Mouse (Mus musculus): ENCODE data around the gene Colgalt1.

Colgalt1 gene

DNA sequence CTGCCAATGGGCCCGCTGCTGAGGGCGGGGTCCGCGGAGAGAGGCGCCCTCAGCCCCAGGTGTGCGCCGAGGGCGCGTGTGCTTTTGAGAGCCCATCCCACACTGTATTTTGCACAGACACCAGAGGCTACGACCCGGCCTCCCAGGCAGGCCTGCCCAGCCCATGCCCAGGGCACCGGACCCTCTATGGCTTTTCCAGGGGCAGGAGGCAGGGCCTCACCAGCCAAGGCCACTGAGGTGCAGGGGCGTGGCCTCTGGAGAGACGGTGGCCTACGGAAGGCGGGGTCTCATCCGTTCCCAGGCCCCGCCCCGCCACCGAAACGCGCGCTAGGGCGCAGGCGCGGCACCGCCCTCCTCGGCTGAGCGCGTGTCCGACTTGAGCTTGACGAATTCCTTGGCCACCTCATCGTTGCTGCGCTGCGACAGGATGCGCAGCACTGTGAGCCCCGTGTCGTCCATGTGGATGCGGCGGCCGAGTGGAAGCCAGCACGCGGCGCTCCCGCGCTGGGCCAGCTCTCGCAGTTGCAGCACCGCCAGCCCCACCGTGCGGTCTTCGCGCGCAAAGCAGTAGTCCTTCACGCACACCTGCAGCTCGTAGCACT lies 18.4 kb downstream of the Colgalt1 start:
- DNase-seq = peak; percentile 96

DNA sequence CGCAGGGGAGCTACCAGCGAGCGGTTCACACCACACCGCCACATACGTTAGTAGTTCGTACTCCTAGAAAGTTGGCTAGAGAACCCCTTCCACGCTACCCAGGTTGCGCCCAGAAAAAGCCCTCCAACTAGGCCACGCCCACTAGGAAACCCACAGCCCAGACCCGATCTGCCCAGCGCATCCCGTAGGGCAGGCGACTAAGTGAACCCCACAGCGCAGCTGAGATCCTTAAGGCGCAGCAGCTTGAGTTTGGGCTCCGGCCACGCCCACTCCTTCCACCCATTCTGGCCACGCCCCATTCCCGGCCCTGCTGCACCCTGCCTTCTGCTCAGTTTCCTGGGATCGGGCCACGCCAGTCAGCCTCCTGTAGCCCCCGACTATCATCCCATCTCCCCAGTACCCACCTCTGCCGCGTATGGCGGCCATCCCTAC lies 19.0 kb downstream of the Colgalt1 start:
- DNase-seq = peak; percentile 54

DNA sequence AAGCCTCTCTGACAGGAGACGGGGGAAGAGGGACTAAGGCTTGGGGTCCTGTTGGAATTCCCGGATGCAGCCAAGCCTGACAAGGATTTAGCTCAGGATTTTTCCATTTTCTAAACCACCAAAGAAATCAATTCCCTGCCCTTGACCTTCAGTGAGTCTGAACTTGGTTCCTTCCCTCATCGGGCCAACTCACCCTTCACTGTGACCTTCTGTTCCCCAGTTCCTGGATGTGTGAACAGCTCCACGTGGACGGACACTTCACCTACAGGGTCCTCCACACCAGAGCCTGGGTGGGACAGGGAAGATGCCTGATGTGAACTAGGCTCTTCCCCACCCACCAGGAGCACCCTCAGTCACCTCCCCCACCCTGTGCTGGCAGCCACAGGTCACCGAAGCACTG lies 20.0 kb downstream of the Colgalt1 start:
- no peak for DNase-seq

DNA sequence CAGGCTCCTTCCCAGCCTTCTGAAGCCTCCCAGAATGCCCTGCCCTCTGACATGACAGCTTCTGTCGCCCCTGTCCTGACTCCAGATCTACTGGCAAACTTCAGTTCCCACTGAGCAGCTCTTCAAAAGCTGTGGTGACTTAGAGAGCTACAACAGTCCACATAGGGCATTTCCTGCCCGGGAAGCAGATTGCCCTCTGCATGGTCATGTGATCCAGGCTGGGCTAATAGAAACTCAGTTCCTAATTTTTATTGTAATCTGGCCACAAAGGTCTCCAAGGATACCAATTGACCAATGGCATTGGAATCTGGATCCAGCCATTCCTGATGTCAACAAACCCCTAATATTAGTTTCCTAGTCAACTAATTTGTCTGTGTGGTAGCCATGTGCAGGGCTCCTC lies 21.1 kb downstream of the Colgalt1 start:
- no peak for DNase-seq

DNA sequence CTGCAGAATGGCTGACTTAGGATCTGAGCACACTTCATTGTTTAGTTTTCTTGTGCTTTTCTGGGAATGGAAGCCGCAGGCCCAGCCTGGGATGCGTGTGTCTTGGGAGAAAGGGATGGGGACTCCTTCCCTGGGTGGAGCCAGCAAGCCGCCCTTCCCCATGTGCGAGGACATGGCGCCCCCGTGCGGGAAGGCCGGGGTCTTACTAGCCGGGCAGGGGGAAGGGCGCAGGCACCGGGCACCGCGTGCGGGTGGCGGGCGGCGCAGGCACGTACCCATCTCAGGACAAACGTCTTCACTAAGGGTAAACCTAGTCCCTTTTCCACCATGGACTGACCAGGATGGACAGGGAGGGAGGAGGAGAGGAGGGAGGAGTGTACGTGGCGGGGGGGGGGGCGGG lies 22.4 kb downstream of the Colgalt1 start:
- peak; percentile 58 for DNase-seq

DNA sequence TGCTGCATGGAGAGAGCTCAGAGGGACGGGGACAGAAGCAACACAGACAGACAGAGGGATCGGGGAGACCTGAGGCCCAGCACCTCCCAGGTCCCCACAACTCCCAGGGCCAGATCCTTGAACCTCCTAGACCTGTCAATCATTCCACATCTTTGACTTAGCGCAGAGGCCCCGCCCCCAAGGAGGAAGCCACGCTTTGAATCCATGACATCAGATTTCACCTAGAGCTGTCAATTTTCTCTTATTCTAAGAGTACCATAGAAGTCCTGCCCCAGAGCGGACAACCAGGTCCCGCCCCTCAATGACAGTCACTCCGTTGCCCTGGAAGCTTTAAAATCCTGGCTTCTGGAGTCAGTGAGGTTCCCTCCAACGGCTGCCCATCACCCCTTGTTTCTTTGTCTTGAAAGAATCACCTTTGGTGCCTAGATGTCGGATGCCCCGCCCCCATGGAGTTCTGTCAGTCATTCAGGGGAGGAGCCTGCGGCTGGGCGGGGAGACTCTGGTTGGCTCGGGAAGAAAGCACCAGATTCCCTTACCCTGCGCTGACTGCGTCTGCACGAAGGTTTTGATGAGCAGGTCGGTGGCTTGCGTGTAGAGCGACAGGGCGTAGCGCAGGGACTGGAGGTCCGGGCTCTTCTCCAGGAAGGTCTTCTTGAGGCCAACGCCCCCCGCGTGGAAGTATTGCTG lies 23.3 kb downstream of the Colgalt1 start:
- DNase-seq = peak; percentile 71

DNA sequence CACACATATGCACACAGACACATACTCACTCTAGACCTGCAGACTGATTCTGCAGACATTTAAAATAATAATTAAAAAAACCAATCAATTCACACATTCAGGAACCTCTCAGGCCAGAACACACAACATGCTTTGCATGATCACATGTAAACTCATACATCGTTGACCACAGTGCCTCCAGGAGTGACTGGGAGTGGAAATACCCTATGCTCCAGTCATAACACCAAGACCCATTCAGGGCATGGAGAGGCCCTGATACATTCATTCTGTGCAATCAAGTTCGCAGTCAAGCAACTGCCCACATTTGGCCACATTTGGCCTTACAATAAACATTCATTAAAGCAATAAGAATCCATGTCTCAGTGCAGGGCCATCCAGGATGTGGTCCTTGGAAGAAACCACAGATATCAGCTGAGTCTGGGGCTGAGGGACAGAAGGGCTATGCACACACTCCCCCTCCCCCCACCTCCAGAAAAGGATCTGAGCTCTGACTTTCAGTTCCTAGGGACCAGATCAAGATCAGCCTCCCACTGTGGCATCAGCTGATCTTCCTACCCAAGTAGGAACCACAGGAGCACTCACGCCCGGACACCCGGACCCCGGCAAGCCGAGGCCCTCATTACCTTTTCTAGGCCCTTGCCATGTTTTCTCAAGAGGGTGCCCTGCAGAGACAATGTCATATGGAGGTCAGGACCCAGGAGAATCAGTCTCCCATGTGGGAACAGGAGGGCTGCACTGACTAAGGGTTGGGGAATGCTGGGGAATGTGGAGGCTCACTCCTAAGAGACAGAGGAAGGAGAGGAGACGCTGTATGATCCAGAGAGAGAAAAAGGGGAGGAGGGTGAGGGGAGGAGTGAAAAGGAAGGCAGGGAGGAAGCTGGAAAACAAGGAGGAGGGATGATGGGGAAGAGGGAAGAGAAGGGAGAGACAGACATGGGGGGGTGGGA lies 26.6 kb downstream of the Colgalt1 start:
- no peak for DNase-seq

DNA sequence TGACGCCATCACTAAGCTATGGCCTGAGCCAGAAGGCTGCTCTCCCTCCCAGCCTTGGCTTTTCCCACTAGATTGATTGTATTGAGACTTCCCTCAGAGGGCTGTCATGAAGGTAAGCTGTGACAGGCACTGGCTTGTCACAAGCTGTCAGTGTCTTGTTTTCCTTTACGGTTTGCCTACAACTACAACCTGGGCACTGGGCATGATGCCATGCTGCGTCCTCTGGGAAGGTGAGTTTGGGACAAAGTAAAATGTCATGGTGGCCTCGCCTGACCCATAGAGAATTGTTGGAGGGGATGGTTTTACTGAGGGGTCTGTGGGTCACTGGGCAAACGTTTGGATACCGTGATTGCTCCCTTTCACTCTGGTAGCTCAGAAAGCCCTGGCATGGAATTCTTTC lies 27.5 kb downstream of the Colgalt1 start:
- no peak for DNase-seq

DNA sequence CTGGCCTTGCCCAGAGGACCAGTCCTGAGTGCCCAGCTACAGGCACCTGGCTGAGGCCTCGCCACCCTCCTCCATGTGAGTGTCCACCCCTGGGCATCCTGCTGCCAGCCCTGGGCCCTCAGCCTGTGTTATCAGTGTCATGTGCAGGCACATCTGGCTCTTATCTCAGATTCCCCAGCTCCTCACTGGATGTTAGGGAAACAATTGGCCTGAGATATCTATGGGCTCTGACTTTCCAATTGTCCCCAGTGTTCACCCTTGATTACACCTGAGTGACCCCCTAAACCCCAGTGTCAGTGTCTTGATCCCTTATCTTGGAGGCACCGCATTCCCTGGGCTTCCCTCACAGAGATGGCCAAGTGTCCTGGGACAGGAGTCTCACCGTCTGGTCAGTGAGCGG lies 28.5 kb downstream of the Colgalt1 start:
- DNase-seq = no peak

DNA sequence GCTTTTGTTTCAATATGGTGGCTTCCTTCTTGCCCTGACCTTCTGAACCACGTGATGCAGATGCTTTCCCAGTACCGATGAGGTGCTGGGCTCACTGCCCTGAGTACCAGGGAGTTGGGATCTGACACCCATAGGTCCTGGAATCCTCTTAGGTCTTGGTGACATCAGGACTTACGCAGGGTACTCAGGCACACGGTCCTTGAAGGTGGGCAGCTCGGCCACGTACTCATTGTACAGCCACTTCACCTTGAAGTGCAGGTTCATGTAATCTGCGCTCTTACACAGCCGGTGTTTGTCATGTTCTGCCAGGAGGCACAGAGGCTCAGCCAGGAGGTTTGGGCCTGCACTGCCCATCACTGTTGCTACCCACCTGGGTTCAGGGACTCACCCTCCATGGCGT lies 34.7 kb downstream of the Colgalt1 start:
- DNase-seq = no peak

DNA sequence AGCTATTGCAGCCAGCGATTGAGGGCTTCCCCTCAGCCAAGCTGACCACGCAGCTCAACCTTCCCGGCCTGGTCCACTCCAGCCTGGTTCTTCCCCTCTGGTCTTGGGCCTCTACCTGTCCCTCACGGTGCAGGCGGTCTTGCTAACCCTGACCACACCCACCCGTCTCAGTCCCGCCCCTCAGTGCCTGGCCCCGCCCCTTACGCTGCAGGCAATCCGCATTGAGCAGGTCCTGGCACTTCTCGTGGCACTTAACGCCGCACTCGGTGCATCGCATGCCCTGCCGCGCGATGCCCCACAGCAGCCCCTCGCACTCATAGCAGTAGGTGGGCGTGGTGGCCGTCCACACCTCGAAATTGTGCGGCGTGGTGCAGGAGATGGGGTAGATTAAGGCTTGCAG lies 43.8 kb downstream of the Colgalt1 start:
- peak; percentile 27 for DNase-seq

DNA sequence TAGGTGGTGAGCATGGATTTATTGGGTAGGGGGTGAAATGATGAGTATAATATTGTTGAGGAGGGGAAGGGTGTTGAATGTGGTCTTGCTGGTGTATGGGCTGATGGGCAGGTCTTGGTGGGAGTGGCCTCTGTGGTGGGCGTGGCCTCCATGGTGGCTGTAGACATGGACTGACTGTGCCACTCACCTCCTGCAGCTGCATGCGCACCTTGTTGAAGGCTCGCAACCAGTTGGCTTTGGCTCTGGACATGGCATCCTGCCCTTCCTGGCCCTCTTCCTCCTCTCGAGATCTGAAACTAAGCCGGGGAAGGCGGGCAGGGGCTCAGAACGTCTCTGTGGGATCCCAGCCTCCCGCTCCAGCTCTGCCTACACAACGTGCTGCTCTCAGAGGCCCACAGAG lies 47.0 kb downstream of the Colgalt1 start:
- DNase-seq = no peak

DNA sequence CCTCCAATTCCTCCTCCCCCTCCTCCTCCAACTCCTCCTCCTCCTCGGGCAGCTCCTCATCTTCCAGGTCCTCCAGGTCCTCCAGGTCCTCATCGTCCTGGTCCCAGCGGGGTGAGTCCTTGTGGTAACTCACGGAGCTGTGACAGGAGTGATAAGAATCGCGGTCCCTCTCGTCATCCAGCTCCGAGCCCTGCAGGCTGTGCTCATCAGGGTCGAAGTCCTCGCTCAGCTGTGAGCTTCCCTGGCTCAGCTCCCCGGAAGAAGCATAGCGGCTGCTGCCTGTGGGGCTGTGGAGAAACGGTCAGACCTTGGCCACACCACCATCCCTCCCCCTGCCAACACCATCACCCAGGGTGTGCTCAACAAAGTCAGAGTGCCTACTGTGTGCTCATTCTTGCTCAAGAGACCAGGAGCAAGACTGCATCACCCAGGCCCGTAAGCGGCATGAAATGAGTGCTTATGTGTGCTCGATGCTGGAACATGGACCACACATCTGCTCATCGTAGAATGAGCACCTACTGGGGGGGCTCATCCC lies 47.8 kb downstream of the Colgalt1 start:
- DNase-seq = no peak

DNA sequence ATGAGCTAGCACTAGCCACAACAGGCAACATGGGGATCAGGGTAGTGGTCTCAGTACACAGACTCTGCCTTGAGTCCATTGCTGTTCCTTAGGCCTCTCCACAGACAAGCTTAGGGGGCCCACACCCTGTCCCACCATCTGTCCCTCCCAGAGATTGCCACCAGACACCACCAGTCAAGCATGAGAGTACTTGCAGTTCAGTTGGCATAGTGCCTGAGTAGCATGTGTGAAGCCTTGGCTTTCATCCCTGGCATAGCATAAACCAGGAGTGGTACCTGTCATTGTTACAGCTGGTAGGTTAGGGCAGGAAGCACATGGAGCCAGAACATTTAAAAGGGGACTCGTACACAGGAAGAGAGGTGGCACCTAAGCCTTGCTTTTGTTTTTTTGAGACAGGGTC lies 49.0 kb downstream of the Colgalt1 start:
- DNase-seq = no peak

DNA sequence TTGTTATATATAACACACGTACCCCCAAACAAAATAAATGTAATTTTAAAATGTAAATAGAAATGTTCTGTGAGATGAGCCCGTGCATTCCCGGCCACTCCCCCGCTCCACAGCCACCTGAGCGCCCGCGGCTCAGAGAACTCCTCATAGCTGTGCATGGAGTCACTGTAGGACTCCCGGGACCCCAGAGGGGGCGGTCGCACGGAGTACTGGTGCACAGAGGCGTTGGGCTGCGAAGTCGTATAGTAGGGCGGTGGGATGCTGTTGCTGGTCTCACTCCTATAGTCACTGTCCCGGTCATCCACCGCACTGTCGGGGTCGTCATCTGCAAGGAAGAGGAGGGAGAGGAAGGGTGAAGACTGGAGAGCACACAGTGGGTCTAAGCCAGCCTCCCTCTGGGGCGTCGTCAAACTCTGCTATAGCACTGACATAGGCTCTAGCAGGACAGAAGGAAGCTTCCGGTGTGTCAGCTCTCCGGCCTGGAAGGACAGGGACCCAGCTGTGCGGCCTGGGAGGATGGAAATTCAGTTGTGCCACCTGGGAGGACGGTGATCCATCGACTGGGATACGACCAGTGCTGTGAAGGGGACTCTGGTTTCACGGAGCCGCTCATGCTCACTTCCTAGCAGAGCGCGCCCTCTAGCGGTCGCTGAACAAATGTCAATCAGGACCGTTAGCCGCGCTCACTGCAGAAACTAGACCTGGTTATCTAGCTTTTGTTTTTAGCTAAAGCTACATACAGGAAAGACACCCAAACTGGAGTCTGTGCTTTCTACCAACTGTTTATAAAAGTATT lies 49.7 kb downstream of the Colgalt1 start:
- DNase-seq = peak; percentile 87

DNA sequence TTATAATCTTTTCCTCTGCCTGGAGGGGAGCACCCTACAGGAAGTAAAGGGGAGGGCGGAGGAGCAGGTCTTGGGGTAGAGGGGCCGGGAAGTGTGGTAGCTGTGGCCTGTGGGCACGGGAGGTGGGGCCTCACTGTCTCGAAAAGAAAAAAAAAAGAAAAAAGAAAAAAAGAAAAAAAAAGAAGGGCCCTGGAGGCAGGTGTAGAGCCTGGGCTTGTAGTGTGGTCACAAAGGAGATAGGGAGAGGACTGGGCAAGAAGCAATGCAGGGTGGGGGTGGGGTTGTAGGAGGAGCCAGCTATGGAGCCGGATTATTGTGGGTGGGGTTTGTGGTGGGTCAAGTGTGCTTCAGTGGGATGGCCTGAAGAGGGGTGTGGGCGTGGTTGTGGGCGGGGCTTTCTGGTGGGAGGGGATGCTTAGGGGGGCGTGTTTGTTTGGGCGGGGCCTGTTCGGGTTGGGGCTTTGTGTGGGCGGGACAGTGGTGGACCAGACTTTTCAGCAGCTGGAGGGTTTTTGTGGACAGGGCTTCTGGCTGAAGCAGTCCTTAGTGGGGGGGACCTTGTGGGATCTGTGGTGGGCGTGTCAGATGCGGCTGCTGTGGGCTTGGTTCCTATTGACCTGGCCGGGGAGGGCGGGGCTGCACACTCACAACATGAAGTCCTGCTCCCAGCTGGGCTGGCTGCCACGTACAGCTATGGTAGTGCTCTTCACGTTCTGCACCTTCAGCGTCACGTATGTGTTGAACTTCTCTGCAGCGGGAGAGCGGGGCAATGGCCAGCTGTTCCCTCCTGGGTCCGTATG lies 54.7 kb downstream of the Colgalt1 start:
- peak; percentile 47 for DNase-seq

DNA sequence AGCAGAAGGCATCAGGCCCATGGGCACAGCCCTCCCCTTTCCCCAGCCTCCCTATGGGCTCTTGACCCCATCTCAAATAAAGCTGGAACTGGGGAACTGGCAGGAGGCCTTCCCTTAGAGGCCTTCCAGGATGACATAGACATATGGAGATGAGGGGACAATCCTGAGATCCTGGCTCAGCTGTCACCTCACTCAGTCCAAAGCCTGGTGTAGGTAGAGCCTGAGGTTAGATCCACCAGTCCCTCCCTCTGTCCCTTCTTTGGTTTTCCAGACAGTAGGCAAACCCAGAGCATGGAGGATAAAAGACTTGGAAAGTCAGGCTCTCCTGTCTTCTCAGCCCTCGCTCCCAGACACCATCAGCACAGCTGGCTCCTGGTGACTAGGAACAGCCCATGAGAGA lies 56.1 kb downstream of the Colgalt1 start:
- DNase-seq = no peak

DNA sequence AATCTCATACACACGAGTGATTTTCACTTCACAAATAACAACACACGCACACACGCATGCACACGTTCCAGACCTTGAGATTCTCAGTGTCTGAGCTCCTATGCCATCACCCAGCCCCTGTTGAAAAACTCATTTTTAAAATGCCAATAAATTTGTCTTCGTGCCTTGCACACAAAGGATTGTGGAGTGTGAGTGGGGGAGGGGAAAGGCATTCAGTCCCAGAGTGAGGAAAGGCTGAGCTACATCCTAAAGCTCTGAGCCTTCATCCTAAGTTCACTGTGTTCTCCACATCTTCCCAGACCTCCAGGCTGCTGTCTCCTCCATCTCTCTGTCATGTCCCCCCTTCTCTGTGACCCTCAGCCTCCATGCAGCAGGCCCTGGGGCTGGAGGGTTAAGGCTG lies 56.5 kb downstream of the Colgalt1 start:
- DNase-seq = no peak

DNA sequence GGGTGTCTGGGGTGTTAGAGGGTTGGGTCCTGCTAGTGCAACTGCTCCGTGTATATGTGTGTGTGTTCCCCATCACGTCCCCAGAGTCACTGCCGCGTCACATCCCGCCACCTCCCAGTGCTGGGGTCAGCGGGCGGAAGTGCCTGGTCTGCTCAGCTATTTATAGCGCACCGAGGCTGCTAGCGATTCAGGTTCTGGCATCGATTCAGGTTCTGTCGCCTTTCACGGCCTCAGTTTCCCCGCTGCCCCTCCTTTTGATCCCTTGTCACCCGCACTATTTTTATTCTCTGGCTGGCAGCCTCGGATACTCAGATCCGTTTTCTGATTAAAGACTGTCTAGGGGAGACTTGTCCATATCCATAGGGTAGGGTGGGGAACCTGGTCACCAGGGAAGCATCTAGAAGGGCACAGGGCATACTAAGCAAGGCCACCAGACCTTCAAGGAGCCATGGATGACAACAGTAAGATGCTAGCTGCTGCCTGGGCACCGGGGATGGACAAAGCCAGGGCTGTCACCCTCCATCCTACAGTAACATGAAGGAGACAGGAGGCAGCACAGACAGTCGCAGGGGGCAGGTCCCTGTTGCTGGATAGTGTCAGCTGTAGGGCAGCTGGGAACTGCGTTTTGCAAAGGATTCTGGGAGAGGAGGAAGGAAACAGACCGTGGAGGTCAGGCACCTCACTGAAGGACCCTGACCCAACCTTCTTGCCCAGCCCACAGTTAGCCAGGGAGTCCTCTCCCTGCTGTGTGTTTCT lies 57.6 kb downstream of the Colgalt1 start:
- DNase-seq = no peak

DNA sequence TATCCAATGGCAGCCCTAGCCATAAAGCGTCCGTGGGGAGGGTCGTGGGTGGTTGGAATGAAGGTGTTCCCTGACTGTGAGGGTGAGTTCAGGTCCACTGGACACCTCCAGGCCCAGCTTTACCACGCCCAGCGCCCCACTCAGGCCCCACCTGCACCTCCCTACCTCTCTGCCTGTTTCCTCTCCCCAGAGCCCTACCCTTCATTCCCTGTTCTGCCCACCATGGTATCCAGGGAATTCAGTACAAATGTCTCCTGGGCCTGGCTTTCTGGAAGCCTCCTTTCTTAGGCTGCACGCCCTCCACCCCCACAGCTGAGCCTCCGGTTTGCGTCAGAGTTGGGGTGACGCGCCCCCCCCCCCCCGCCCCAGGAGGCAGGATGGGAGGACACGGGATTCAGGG lies 59.4 kb downstream of the Colgalt1 start:
- DNase-seq = no peak

All from kidney, adult 18-20 months (tissue).